Comparison of ENCODE assay signal across 33 mouse cellular contexts in genomic region chr11:6883045-6883444, GRCm38 (mm10). TPM values are rescaled to one million over a fixed set of nuclear protein-coding genes. Genes with fewer than 3 reads are reported as not detected.
"Had no signal": no experiment of that assay in that cellular context is flagged by ENCODE, and none has a peak within 500 bp of the region (broad histone marks: within the 10 kb centered on the region; RNA-seq: fewer than 3 reads in every experiment).

No protein-coding gene starts in this region.

RNA-seq across cellular contexts. Expression of gene Gm11983, which starts 45.6 kb away (rescaled TPM):
- total RNA-seq: common myeloid progenitor, adult 5-6 weeks; forebrain, postnatal 0 days; gastrocnemius, adult 18-20 months; gastrocnemius, adult 2 months; gastrocnemius, adult 8-10 months; gastrocnemius, postnatal 10 days; gastrocnemius, postnatal 14 days; gastrocnemius, postnatal 25 days; gastrocnemius, postnatal 36 days; gastrocnemius, postnatal 4 days; granulocyte monocyte progenitor cell, adult 5-6 weeks; heart, adult 18-20 months; heart, adult 2 months; heart, adult 8-10 months had no signal
- polyA plus RNA-seq: cortical plate, adult 2 months; embryonic facial prominence, embryonic 10.5 days; embryonic facial prominence, embryonic 11.5 days; embryonic facial prominence, embryonic 12.5 days; embryonic facial prominence, embryonic 13.5 days; embryonic facial prominence, embryonic 14.5 days; embryonic facial prominence, embryonic 15.5 days; erythroblast, embryonic 14.5 days; forebrain, embryonic 10.5 days; forebrain, embryonic 11.5 days; forebrain, embryonic 12.5 days; forebrain, embryonic 13.5 days; forebrain, embryonic 14.5 days; forebrain, embryonic 15.5 days; forebrain, embryonic 16.5 days; forebrain, postnatal 0 days; gonadal fat pad, adult 2 months; heart, adult 2 months; heart, embryonic 10.5 days; heart, embryonic 11.5 days; heart, embryonic 12.5 days had no signal
